Mouse (Mus musculus) heart, postnatal 0 days (tissue): ENCODE measurements at regions not wholly inside any gene's neighbourhood (a gene's known extent, or its start where the extent isn't known, plus 50 kb on each side); places are given as distances from the start of the nearest gene placed in this dataset.

Experiments used
- CTCF ChIP-seq: IDR thresholded peaks from 2 replicates; pipeline ENCODE4 v1.5.1; 2016; ENCODE audit warnings: antibody characterized with exemption, control low read depth, low read depth
- EP300 ChIP-seq: IDR thresholded peaks from 2 replicates; pipeline ENCODE4 v1.6.1; 2016; ENCODE audit warnings: antibody characterized with exemption, low read depth

DNA sequence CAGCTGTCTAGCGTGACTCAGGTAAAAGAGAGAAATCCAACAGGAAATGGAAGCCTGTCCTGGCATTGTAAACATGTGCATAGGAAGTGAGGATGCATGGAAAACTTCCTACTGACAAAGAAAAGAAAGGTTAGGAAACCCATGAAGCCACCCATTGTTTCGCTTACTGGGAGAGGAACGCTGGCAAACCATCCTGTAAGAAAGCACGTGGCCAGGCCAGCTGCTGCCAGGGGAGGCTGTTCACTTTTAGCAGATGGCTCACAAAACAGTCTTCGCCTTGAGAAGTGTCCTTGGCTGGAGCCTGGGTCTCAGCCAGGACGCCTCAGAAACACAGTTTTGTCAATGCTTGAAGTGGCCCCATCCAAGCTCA lies 65.6 kb upstream of the Ampd3 start:
- no peak for TF ChIP-seq EP300
- TF ChIP-seq CTCF = no peak
